In genomic region chr6:100608429-100608828, GRCm38 (mm10) we compare ENCODE assay signal across 8 mouse cellular contexts.
DNase-seq lines count a peak whose midpoint lies in the region; ATAC-seq and TF ChIP-seq lines count a peak whose summit lies in the region.

No protein-coding gene starts in this region.

- WGBS in kidney, adult 2 months, result 96% methylated on average over 3 of the region's 3 CpGs
- WGBS in kidney, embryonic 14.5 days, result 95% methylated on average over 3 of the region's 3 CpGs
- 67% methylated on average over 3 of the region's 3 CpGs for WGBS in liver, embryonic 14.5 days (ENCODE audit: insufficient replicate concordance)
- 94% methylated on average over 3 of the region's 3 CpGs for WGBS in midbrain, embryonic 15.5 days
- 91% methylated on average over 3 of the region's 3 CpGs for WGBS in intestine, embryonic 16.5 days

- no peaks in the 10 kb centered on the region for H3K27me3 ChIP-seq in kidney, adult 2 months (replicated peaks; ENCODE audit: control insufficient read depth, insufficient read depth, low read length)
- H3K27me3 ChIP-seq in kidney, embryonic 14.5 days (ENCODE audit: control insufficient read depth, insufficient read depth, low read length), result no peaks in the 10 kb centered on the region
- H3K27me3 ChIP-seq in liver, embryonic 14.5 days (ENCODE audit: control insufficient read depth, insufficient read depth, low read length), result no peaks in the 10 kb centered on the region
- no peaks in the 10 kb centered on the region for H3K27me3 ChIP-seq in midbrain, embryonic 15.5 days (replicated peaks)
- H3K27me3 ChIP-seq in intestine, embryonic 16.5 days (replicated peaks; ENCODE audit: control insufficient read depth, insufficient read depth, low read length), result no peaks in the 10 kb centered on the region

- no peak overlapping the region for H3K4me3 ChIP-seq in kidney, adult 2 months (ENCODE audit: insufficient read depth, low read depth, low read length)
- H3K4me3 ChIP-seq in kidney, embryonic 14.5 days (ENCODE audit: low read length), result no peak overlapping the region
- H3K4me3 ChIP-seq in liver, embryonic 14.5 days (ENCODE audit: insufficient read depth in 1 of 2, low read depth in 2 of 2, low read length in 2 of 2), result no peak overlapping the region
- no peak overlapping the region for H3K4me3 ChIP-seq in midbrain, embryonic 15.5 days
- no peak overlapping the region for H3K4me3 ChIP-seq in intestine, embryonic 16.5 days (ENCODE audit: low read length)

- no peak for TF ChIP-seq CTCF in kidney, adult 2 months (conservative IDR thresholded peaks at IDR 0.05; ENCODE audit: insufficient read depth, insufficient read length, low read depth, low read length)
- TF ChIP-seq CTCF in liver, embryonic 14.5 days (IDR thresholded peaks at IDR 0.05; ENCODE audit: low read depth), result peak; percentile 65

- no peak for ATAC-seq in kidney, embryonic 14.5 days (ENCODE audit: low FRiP score, low TSS enrichment)
- no peak for ATAC-seq in liver, embryonic 14.5 days (ENCODE audit: insufficient read depth)
- no peak for ATAC-seq in midbrain, embryonic 15.5 days (replicated peaks)
- ATAC-seq in intestine, embryonic 16.5 days, result no peak

- peak; percentile 29 for DNase-seq in kidney, adult 2 months
- DNase-seq in CD4-positive, CD25-positive, alpha-beta regulatory T cell, adult 2 months (ENCODE audit: low read depth, low spot score), result peak; percentile 61
- peak; percentile 4 for DNase-seq in T-cell, adult 2 months (ENCODE audit: low spot score)
- DNase-seq in liver, embryonic 14.5 days (ENCODE audit: low read depth in 3 of 3, low spot score in 3 of 3), result peak; percentile 20 to 31 (median 27)
- no peak for DNase-seq in MN1 (ENCODE audit: low spot score)

- H3K9ac ChIP-seq in kidney, embryonic 14.5 days (ENCODE audit: low read depth, low read length), result no peak overlapping the region
- H3K9ac ChIP-seq in liver, embryonic 14.5 days (replicated peaks), result no peak overlapping the region
- H3K9ac ChIP-seq in midbrain, embryonic 15.5 days, result no peak overlapping the region
- no peak overlapping the region for H3K9ac ChIP-seq in intestine, embryonic 16.5 days (ENCODE audit: low read depth, low read length)

- H3K36me3 ChIP-seq in kidney, adult 2 months (ENCODE audit: control insufficient read depth, insufficient read depth, low read length), result no peaks in the 10 kb centered on the region
- no peaks in the 10 kb centered on the region for H3K36me3 ChIP-seq in kidney, embryonic 14.5 days (ENCODE audit: control insufficient read depth, insufficient read depth, low read length)
- peaks cover 2% of the 10 kb centered on the region; the same call in 1 of the 2 replicates for H3K36me3 ChIP-seq in liver, embryonic 14.5 days (replicated peaks; ENCODE audit: control insufficient read depth, insufficient read depth, low read depth)
- H3K36me3 ChIP-seq in midbrain, embryonic 15.5 days (replicated peaks), result no peaks in the 10 kb centered on the region
- H3K36me3 ChIP-seq in intestine, embryonic 16.5 days (ENCODE audit: control insufficient read depth, insufficient read depth, low read length), result no peaks in the 10 kb centered on the region

- H3K27ac ChIP-seq in kidney, adult 2 months (ENCODE audit: insufficient read depth, low read depth, low read length), result no peak overlapping the region
- no peak overlapping the region for H3K27ac ChIP-seq in kidney, embryonic 14.5 days (ENCODE audit: low read depth, low read length)
- no peak overlapping the region for H3K27ac ChIP-seq in liver, embryonic 14.5 days
- H3K27ac ChIP-seq in midbrain, embryonic 15.5 days, result no peak overlapping the region
- no peak overlapping the region for H3K27ac ChIP-seq in intestine, embryonic 16.5 days (ENCODE audit: low read length)

- H3K4me2 ChIP-seq in kidney, embryonic 14.5 days (replicated peaks; ENCODE audit: low read depth, low read length), result no peak overlapping the region
- no peak overlapping the region for H3K4me2 ChIP-seq in liver, embryonic 14.5 days (ENCODE audit: low read depth)
- no peak overlapping the region for H3K4me2 ChIP-seq in midbrain, embryonic 15.5 days
- no peak overlapping the region for H3K4me2 ChIP-seq in intestine, embryonic 16.5 days (ENCODE audit: low read depth, low read length)

- H3K9me3 ChIP-seq in kidney, embryonic 14.5 days (ENCODE audit: control insufficient read depth, low read length), result no peaks in the 10 kb centered on the region
- no peaks in the 10 kb centered on the region for H3K9me3 ChIP-seq in liver, embryonic 14.5 days (ENCODE audit: control insufficient read depth, low read length)
- no peaks in the 10 kb centered on the region for H3K9me3 ChIP-seq in midbrain, embryonic 15.5 days
- no peaks in the 10 kb centered on the region for H3K9me3 ChIP-seq in intestine, embryonic 16.5 days (ENCODE audit: control insufficient read depth, low read length)

- no peak for TF ChIP-seq EP300 in liver, embryonic 14.5 days (IDR thresholded peaks at IDR 0.05; ENCODE audit: low read depth)

- H3K4me1 ChIP-seq in kidney, adult 2 months (ENCODE audit: control insufficient read depth, insufficient read depth, low read length), result no peaks in the 10 kb centered on the region
- H3K4me1 ChIP-seq in kidney, embryonic 14.5 days (ENCODE audit: control insufficient read depth, insufficient read depth, low read length), result no peaks in the 10 kb centered on the region
- no peaks in the 10 kb centered on the region for H3K4me1 ChIP-seq in liver, embryonic 14.5 days (replicated peaks; ENCODE audit: control insufficient read depth in 2 of 2, insufficient read depth in 2 of 2, low read length in 1 of 2)
- H3K4me1 ChIP-seq in midbrain, embryonic 15.5 days, result peaks cover 5% of the 10 kb centered on the region
- peaks cover 7% of the 10 kb centered on the region; the same call in 1 of the 2 replicates for H3K4me1 ChIP-seq in intestine, embryonic 16.5 days (ENCODE audit: control insufficient read depth, insufficient read depth, low read length)

- TF ChIP-seq POLR2A in kidney, adult 2 months (IDR thresholded peaks at IDR 0.05; ENCODE audit: low read depth, low read length), result no peak
